Mouse (Mus musculus) heart, embryonic 14.5 days (tissue): Measurements from ENCODE around the gene Nelfb. TPM values are rescaled to one million over a fixed set of nuclear protein-coding genes. Genes with fewer than 3 reads are reported as not detected.

ENCODE experiments used
- ATAC-seq: fragments of 200-750 bp; cut with Nextera tagmentation; 2 replicates; pipeline ENCODE4 v1.8.0; 2017; ENCODE audit warnings: low read depth, moderate TSS enrichment; ENCODE audit not compliant: insufficient number of reproducible peaks, insufficient read depth, low FRiP score
- H3K27ac ChIP-seq, 2 experiments: fragments of 200-500 bp in 1 of 2; fragments of 300-500 bp in 1 of 2; sonication (generic) in 1 of 2; replicated peaks in 1 of 2; 2 replicates each; pipeline ENCODE4 v1.5.1; 2012 to 2014; ENCODE audit warnings: low read depth in 2 of 2, low read length in 2 of 2, control low read depth in 1 of 2, mild to moderate bottlenecking in 1 of 2, mixed read lengths in 1 of 2; ENCODE audit not compliant: control insufficient read depth in 1 of 2, insufficient read depth in 1 of 2
- H3K27me3 ChIP-seq: fragments of 300-500 bp; sonication (generic); 2 replicates; pipeline ENCODE4 v1.6.1; 2014; ENCODE audit warnings: mild to moderate bottlenecking, low read length, control low read depth; ENCODE audit not compliant: control insufficient read depth, insufficient read depth
- H3K36me3 ChIP-seq: fragments of 300-500 bp; sonication (generic); 2 replicates; pipeline ENCODE4 v1.6.1; 2014; ENCODE audit warnings: mild to moderate bottlenecking, control low read depth, low read length, mixed read lengths; ENCODE audit not compliant: control insufficient read depth, insufficient read depth
- H3K4me1 ChIP-seq, 2 experiments: fragments of 200-500 bp in 1 of 2; fragments of 300-500 bp in 1 of 2; sonication (generic) in 1 of 2; 2 replicates each; pipeline ENCODE4 v1.6.1; 2012 to 2014; ENCODE audit warnings: low read length in 2 of 2, control low read depth in 1 of 2, mixed read lengths in 1 of 2; ENCODE audit not compliant: control insufficient read depth in 2 of 2, insufficient read depth in 2 of 2
- H3K4me2 ChIP-seq: fragments of 300-500 bp; sonication (generic); 2 replicates; pipeline ENCODE4 v1.6.1; 2014; ENCODE audit warnings: mild to moderate bottlenecking, low read length
- H3K4me3 ChIP-seq, 2 experiments: fragments of 200-500 bp in 1 of 2; fragments of 300-500 bp in 1 of 2; sonication (generic) in 1 of 2; 2 replicates each; pipeline ENCODE4 v1.5.1; 2012 to 2014; ENCODE audit warnings: low read length in 2 of 2, mild to moderate bottlenecking in 2 of 2, control low read depth in 1 of 2, low read depth in 1 of 2, moderate library complexity in 1 of 2; ENCODE audit not compliant: control insufficient read depth in 1 of 2, insufficient read depth in 1 of 2
- H3K9ac ChIP-seq: fragments of 300-500 bp; sonication (generic); 2 replicates; pipeline ENCODE4 v1.6.1; 2014; ENCODE audit warnings: mild to moderate bottlenecking, low read length
- H3K9me3 ChIP-seq: fragments of 300-500 bp; sonication (generic); 2 replicates; pipeline ENCODE4 v1.6.1; 2016; ENCODE audit warnings: low read length, control low read depth; ENCODE audit not compliant: control insufficient read depth
- WGBS: fragments of 180-500 bp; shearing (Covaris S2); extraction: QIAGEN DNeasy Blood & Tissue Kit; methylation state at CpG from one replicate; pipeline ENCODE4 v1.1.7; 2014; 5-methylcytosine and 5-hydroxymethylcytosine counted together
- polyA plus RNA-seq: library from polyadenylated mRNA; unstranded; fragments of >200 nt; fragmentation: Nextera tagmentation; extraction: Ambion mirVana; gene quantifications from 2 replicates; pipeline ENCODE4 v1.2.1, GENCODE M21; 2014

The Nelfb gene
- polyA plus RNA-seq, 1 experiment from 2014 or later = 65.9 TPM

- Histone ChIP-seq H3K4me3 (no peak overlapping the region), H3K9ac (no peak overlapping the region), H3K4me1 (peaks cover 27 to 30% of the 10 kb centered on the region in 2 experiments), H3K9me3 (no peaks in the 10 kb centered on the region), H3K27ac (no peak overlapping the region), H3K36me3 (no peaks in the 10 kb centered on the region), H3K27me3 (peaks cover 36% of the 10 kb centered on the region; the same call in 1 of the 2 replicates), H3K4me2 (no peak overlapping the region)
- 59% methylated on average over 7 of the region's 7 CpGs for WGBS
- ATAC-seq = no peak
Observed at GRCm38 (mm10) chr2:25174866-25175689, 36.2 kb downstream of the Nelfb start.

DNA sequence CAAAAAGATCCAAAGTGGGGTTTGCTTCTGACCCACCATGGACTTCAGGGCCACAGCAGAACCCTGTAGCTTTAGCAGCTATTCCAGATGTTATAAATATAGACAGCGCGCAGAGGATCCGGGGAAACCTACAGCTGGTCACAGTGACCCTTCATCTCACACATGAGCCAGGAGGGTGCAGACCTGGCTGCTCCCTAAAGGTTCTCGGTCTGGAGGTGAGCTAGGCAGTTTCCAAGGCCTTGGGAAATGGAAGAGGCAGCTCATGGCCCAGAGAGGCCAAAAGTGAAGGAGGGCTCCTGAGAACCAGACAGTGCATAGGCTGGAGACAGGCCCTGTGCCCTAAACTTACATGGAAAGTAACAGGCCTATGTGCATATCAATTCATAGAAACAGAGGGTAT lies 37.5 kb downstream of the Nelfb start:
- Histone ChIP-seq H3K4me3 (no peak overlapping the region), H3K4me1 (peaks cover 27 to 32% of the 10 kb centered on the region in 2 experiments), H3K9ac (no peak overlapping the region), H3K27ac (no peak overlapping the region), H3K9me3 (no peaks in the 10 kb centered on the region), H3K4me2 (no peak overlapping the region), H3K36me3 (no peaks in the 10 kb centered on the region), H3K27me3 (peaks cover 26% of the 10 kb centered on the region; the same call in 1 of the 2 replicates)
- WGBS = 84% methylated on average over 4 of the region's 4 CpGs
- ATAC-seq = no peak

- Histone ChIP-seq H3K9ac (no peak overlapping the region), H3K27me3 (peaks cover 15% of the 10 kb centered on the region; the same call in 1 of the 2 replicates), H3K36me3 (no peaks in the 10 kb centered on the region), H3K4me1 (peaks cover 17 to 28% of the 10 kb centered on the region in 2 experiments), H3K27ac (no peak overlapping the region), H3K4me3 (no peak overlapping the region), H3K4me2 (no peak overlapping the region), H3K9me3 (no peaks in the 10 kb centered on the region)
- no peak for ATAC-seq
- WGBS = 64% methylated on average over 8 of the region's 8 CpGs
Observed at GRCm38 (mm10) chr2:25172629-25173028, 38.7 kb downstream of the Nelfb start.

GRCm38 (mm10) chr2:25171769-25172153 lies 39.5 kb downstream of the Nelfb start:
- Histone ChIP-seq H3K9me3 (no peaks in the 10 kb centered on the region), H3K36me3 (no peaks in the 10 kb centered on the region), H3K27ac (no peak overlapping the region), H3K27me3 (peaks cover 8% of the 10 kb centered on the region; the same call in 1 of the 2 replicates), H3K4me1 (peaks cover 15 to 25% of the 10 kb centered on the region in 2 experiments), H3K4me3 (no peak overlapping the region), H3K4me2 (no peak overlapping the region), H3K9ac (no peak overlapping the region)
- WGBS = 72% methylated on average over 1 of the region's 1 CpGs
- no peak for ATAC-seq

DNA sequence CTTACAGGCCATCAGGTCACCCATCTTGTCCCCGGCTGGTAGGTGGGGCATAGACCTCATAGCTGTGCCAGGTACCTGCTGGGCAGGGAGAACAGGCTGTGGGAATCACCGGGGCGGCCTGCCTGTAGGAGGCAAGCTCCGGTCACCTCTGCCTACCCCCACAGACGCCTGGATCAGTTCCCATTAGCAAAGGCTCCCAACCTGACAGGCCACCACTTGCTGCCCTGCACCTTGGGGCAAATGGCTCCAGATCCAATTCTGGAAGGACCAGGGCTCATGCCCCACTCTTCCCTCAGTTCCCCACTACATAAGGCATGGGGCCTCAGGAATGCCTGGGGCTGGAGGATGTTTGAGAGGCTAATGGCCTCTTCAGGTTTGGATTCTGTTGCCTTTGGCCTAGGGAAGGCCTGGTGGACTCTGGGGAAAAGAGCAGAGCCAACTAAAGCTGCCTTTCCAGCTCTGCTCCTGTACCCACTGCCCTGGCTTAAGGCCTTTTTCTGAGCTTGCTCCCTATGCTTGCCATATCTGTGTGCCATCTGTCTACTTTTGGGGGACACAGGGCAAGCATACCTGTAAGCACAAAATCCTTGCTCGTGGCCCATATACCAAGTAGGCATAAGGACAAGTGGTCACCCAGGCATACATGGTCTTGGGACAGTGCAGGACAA lies 40.1 kb downstream of the Nelfb start:
- 83% methylated on average over 6 of the region's 6 CpGs for WGBS
- Histone ChIP-seq H3K9me3 (no peaks in the 10 kb centered on the region), H3K27me3 (0 out of 2 replicates have a peak, but pooled peaks cover 6% of the 10 kb centered on the region), H3K4me3 (no peak overlapping the region), H3K4me2 (no peak overlapping the region), H3K27ac (no peak overlapping the region), H3K4me1 (peaks cover 9 to 19% of the 10 kb centered on the region in 2 experiments), H3K9ac (no peak overlapping the region), H3K36me3 (no peaks in the 10 kb centered on the region)
- ATAC-seq = no peak

DNA sequence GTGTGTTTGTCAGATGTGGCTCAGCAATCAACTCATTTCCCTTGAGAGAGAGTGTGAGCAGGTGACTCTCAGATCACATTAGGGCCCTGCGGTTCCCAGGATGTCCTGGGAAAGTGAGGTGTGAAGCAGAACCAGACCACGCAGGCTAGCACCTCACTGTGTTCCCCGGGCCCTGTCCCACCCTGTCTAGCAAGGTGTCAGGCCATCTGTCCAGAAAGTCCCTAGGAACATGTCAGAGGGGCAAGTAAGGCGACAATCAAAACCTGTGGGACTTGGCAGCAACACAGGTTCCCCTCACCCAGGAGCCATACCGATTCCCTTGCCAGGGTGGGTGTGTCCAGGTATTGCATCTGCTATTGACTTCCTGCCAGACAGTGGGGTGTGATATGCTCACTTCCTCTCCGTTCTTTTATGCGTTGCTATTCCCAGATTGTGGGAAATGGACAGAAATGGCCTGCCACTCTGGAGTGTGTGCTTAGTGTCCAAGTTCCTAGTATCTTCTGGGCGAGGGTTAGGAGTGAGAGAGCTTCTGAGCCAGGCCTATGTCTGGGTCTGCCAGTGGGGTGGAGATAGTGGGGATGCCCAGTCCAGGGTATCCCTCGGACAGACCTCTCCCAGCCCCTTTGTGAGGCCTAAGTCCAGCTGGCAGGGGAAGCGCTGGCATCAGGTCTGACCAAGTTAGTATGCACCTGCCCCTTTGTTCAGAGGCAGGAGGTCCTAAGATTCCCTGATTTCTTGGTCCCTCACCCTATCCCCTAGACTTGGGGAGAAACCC lies 40.8 kb downstream of the Nelfb start:
- H3K27ac ChIP-seq = no peak overlapping the region
- 59% methylated on average over 10 of the region's 10 CpGs for WGBS
- no peaks in the 10 kb centered on the region for H3K36me3 ChIP-seq
- no peak for ATAC-seq
- H3K4me3 ChIP-seq = no peak overlapping the region
- no peaks in the 10 kb centered on the region for H3K9me3 ChIP-seq
- 0 out of 2 replicates have a peak, but pooled peaks cover 2% of the 10 kb centered on the region for H3K27me3 ChIP-seq
- peaks cover 9 to 19% of the 10 kb centered on the region in 2 experiments for H3K4me1 ChIP-seq
- no peak overlapping the region for H3K9ac ChIP-seq
- H3K4me2 ChIP-seq = no peak overlapping the region

DNA sequence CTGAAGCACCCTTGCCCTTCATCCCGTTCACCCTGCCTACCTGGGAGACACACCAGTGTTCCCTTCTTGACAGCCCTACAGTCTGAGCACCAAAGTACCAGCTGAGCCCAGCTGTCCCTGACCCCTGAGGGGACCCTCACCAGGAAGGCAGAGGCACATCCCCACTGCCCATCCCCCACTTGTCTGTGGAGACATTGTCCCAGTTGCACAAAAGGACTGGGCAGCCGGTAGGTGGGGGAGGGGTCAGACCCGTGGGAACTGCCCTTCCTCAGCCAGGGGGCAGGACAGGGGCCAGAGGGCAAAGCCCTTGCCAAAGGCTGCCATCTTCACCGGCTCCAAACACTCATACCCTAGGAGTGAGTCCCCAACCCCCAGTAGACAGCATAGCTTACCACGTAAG lies 41.5 kb downstream of the Nelfb start:
- no peak overlapping the region for H3K27ac ChIP-seq
- 40% methylated on average over 5 of the region's 5 CpGs for WGBS
- H3K4me1 ChIP-seq = peaks cover 9 to 19% of the 10 kb centered on the region in 2 experiments
- no peak for ATAC-seq
- no peak overlapping the region for H3K4me2 ChIP-seq
- no peaks in the 10 kb centered on the region for H3K36me3 ChIP-seq
- H3K9ac ChIP-seq = no peak overlapping the region
- H3K27me3 ChIP-seq = no peaks in the 10 kb centered on the region
- H3K4me3 ChIP-seq = no peak overlapping the region
- no peaks in the 10 kb centered on the region for H3K9me3 ChIP-seq
